Mouse (Mus musculus): ENCODE results near the gene Tmem258. TPM values are rescaled to one million over a fixed set of nuclear protein-coding genes. Genes with fewer than 3 reads are reported as not detected.

Tmem258 gene
- polyA plus RNA-seq, 1 experiment = 329 TPM

- Histone ChIP-seq H3K4me1 (ENCODE audit: control insufficient read depth, insufficient read depth, low read length) (peaks cover 13% of the 10 kb centered on the region), H3K27ac (ENCODE audit: control insufficient read depth, insufficient read depth, low read depth, low read length) (peak overlapping the region; percentile 76), H3K27me3 (ENCODE audit: control insufficient read depth, insufficient read depth, low read length) (no peaks in the 10 kb centered on the region), H3K36me3 (ENCODE audit: control insufficient read depth, insufficient read depth, low read length) (no peaks in the 10 kb centered on the region), H3K4me3 (ENCODE audit: control insufficient read depth, low read depth, low read length) (peak overlapping the region; percentile 83)
- TF ChIP-seq CTCF (IDR thresholded peaks at IDR 0.05; ENCODE audit: control insufficient read depth, insufficient read depth, insufficient replicate concordance, low read depth, low read length) = no peak
- TF ChIP-seq POLR2A (IDR thresholded peaks at IDR 0.05; ENCODE audit: control insufficient read depth, low read depth, low read length) = peak; percentile 41; the same call in 1 of the 2 replicates
These were observed 19.7 kb upstream of the Tmem258 start for GRCm38 (mm10) chr19:10184096-10184495.

- no peak overlapping the region for H3K27ac ChIP-seq (ENCODE audit: control insufficient read depth, insufficient read depth, low read depth, low read length)
- no peaks in the 10 kb centered on the region for H3K27me3 ChIP-seq (ENCODE audit: control insufficient read depth, insufficient read depth, low read length)
- H3K4me3 ChIP-seq (ENCODE audit: control insufficient read depth, low read depth, low read length) = no peak overlapping the region
- no peak for TF ChIP-seq POLR2A (IDR thresholded peaks at IDR 0.05; ENCODE audit: control insufficient read depth, low read depth, low read length)
- TF ChIP-seq CTCF (IDR thresholded peaks at IDR 0.05; ENCODE audit: control insufficient read depth, insufficient read depth, insufficient replicate concordance, low read depth, low read length) = no peak
- no peaks in the 10 kb centered on the region for H3K36me3 ChIP-seq (ENCODE audit: control insufficient read depth, insufficient read depth, low read length)
- H3K4me1 ChIP-seq (ENCODE audit: control insufficient read depth, insufficient read depth, low read length) = peaks cover 13% of the 10 kb centered on the region
These were observed 17.9 kb upstream of the Tmem258 start for GRCm38 (mm10) chr19:10185876-10186275.

GRCm38 (mm10) chr19:10186569-10186968, 17.2 kb upstream of the Tmem258 start:
- Histone ChIP-seq H3K27ac (ENCODE audit: control insufficient read depth, insufficient read depth, low read depth, low read length) (no peak overlapping the region), H3K36me3 (ENCODE audit: control insufficient read depth, insufficient read depth, low read length) (no peaks in the 10 kb centered on the region), H3K27me3 (ENCODE audit: control insufficient read depth, insufficient read depth, low read length) (no peaks in the 10 kb centered on the region), H3K4me1 (ENCODE audit: control insufficient read depth, insufficient read depth, low read length) (peaks cover 16% of the 10 kb centered on the region), H3K4me3 (ENCODE audit: control insufficient read depth, low read depth, low read length) (no peak overlapping the region)
- TF ChIP-seq POLR2A (IDR thresholded peaks at IDR 0.05; ENCODE audit: control insufficient read depth, low read depth, low read length) = no peak
- no peak for TF ChIP-seq CTCF (IDR thresholded peaks at IDR 0.05; ENCODE audit: control insufficient read depth, insufficient read depth, insufficient replicate concordance, low read depth, low read length)

- no peak overlapping the region for H3K27ac ChIP-seq (ENCODE audit: control insufficient read depth, insufficient read depth, low read depth, low read length)
- no peaks in the 10 kb centered on the region for H3K36me3 ChIP-seq (ENCODE audit: control insufficient read depth, insufficient read depth, low read length)
- no peaks in the 10 kb centered on the region for H3K27me3 ChIP-seq (ENCODE audit: control insufficient read depth, insufficient read depth, low read length)
- no peak for TF ChIP-seq CTCF (IDR thresholded peaks at IDR 0.05; ENCODE audit: control insufficient read depth, insufficient read depth, insufficient replicate concordance, low read depth, low read length)
- no peak for TF ChIP-seq POLR2A (IDR thresholded peaks at IDR 0.05; ENCODE audit: control insufficient read depth, low read depth, low read length)
- peaks cover 12% of the 10 kb centered on the region for H3K4me1 ChIP-seq (ENCODE audit: control insufficient read depth, insufficient read depth, low read length)
- H3K4me3 ChIP-seq (ENCODE audit: control insufficient read depth, low read depth, low read length) = no peak overlapping the region
These were observed 15.5 kb upstream of the Tmem258 start for GRCm38 (mm10) chr19:10188281-10188811.

- Histone ChIP-seq H3K4me1 (ENCODE audit: control insufficient read depth, insufficient read depth, low read length) (peaks cover 5% of the 10 kb centered on the region), H3K36me3 (ENCODE audit: control insufficient read depth, insufficient read depth, low read length) (no peaks in the 10 kb centered on the region), H3K27me3 (ENCODE audit: control insufficient read depth, insufficient read depth, low read length) (no peaks in the 10 kb centered on the region), H3K4me3 (ENCODE audit: control insufficient read depth, low read depth, low read length) (no peak overlapping the region), H3K27ac (ENCODE audit: control insufficient read depth, insufficient read depth, low read depth, low read length) (no peak overlapping the region)
- TF ChIP-seq CTCF (IDR thresholded peaks at IDR 0.05; ENCODE audit: control insufficient read depth, insufficient read depth, insufficient replicate concordance, low read depth, low read length) (no peak), POLR2A (IDR thresholded peaks at IDR 0.05; ENCODE audit: control insufficient read depth, low read depth, low read length) (no peak)
These were observed 14.8 kb upstream of the Tmem258 start for GRCm38 (mm10) chr19:10189022-10189421.

- Histone ChIP-seq H3K4me3 (ENCODE audit: control insufficient read depth, low read depth, low read length) (no peak overlapping the region), H3K36me3 (ENCODE audit: control insufficient read depth, insufficient read depth, low read length) (no peaks in the 10 kb centered on the region), H3K27me3 (ENCODE audit: control insufficient read depth, insufficient read depth, low read length) (no peaks in the 10 kb centered on the region), H3K4me1 (ENCODE audit: control insufficient read depth, insufficient read depth, low read length) (peaks cover 3% of the 10 kb centered on the region; the same call in 1 of the 2 replicates), H3K27ac (ENCODE audit: control insufficient read depth, insufficient read depth, low read depth, low read length) (no peak overlapping the region)
- no peak for TF ChIP-seq CTCF (IDR thresholded peaks at IDR 0.05; ENCODE audit: control insufficient read depth, insufficient read depth, insufficient replicate concordance, low read depth, low read length)
- no peak for TF ChIP-seq POLR2A (IDR thresholded peaks at IDR 0.05; ENCODE audit: control insufficient read depth, low read depth, low read length)
These were observed 13.9 kb upstream of the Tmem258 start for GRCm38 (mm10) chr19:10189940-10190339.

GRCm38 (mm10) chr19:10190796-10191195, 13.0 kb upstream of the Tmem258 start:
- TF ChIP-seq POLR2A (IDR thresholded peaks at IDR 0.05; ENCODE audit: control insufficient read depth, low read depth, low read length) = no peak
- peak; percentile 61; the same call in 1 of the 2 replicates for TF ChIP-seq CTCF (IDR thresholded peaks at IDR 0.05; ENCODE audit: control insufficient read depth, insufficient read depth, insufficient replicate concordance, low read depth, low read length)
- H3K27ac ChIP-seq (ENCODE audit: control insufficient read depth, insufficient read depth, low read depth, low read length) = no peak overlapping the region
- H3K36me3 ChIP-seq (ENCODE audit: control insufficient read depth, insufficient read depth, low read length) = no peaks in the 10 kb centered on the region
- H3K27me3 ChIP-seq (ENCODE audit: control insufficient read depth, insufficient read depth, low read length) = no peaks in the 10 kb centered on the region
- H3K4me3 ChIP-seq (ENCODE audit: control insufficient read depth, low read depth, low read length) = no peak overlapping the region
- peaks cover 3% of the 10 kb centered on the region; the same call in 1 of the 2 replicates for H3K4me1 ChIP-seq (ENCODE audit: control insufficient read depth, insufficient read depth, low read length)

All from testis, adult 2 months (tissue).